Mouse (Mus musculus): ENCODE measurements around the gene Sspn.

DNA sequence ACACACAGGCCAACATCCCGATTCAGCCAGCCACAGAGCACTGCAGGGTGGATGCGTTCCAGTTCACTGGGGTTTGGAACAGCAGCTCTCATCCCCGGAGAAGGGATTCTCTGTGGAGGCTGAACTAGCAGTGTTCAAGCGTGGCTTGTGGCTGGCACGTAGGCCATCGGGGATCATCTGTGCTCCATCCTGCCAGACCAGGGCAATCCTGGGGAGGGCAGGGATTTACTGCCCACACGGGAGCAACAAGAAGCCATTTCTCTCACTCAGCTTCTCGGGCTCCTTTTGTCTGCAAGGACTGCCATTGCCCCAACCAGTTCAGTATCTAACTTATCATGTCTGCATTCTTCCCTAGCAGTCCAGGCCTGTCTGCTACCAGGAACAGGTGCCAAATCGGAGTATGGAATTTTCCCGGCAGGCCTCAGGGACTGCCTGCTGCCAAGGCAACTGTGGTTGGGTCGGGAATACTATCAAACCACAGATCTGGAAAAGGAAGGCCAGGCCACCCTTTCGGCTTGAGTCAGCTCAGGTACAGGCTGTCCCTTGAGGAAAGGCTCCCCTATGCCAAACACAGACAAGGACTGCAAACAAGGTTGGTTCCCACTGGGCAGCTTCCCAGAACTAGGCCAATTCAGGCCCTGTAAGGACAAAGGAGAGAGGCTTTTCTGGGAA, 78.8 kb downstream of the Sspn start:
- TF ChIP-seq POLR2A (IDR thresholded peaks at IDR 0.05; ENCODE audit: insufficient read depth, low read depth, low read length) = no peak
- TF ChIP-seq CTCF (IDR thresholded peaks at IDR 0.05; ENCODE audit: insufficient read depth, low read depth, low read length) = no peak
